9 mouse cellular contexts compared by ENCODE assay signal in genomic region chr4:132743992-132744911, GRCm38 (mm10). TPM values are rescaled to one million over a fixed set of nuclear protein-coding genes. Genes with fewer than 3 reads are reported as not detected.
DNase-seq lines count a peak whose midpoint lies in the region; ATAC-seq and TF ChIP-seq lines count a peak whose summit lies in the region.
"Had no signal": no experiment of that assay in that cellular context is flagged by ENCODE, and none has a peak within 500 bp of the region (broad histone marks: within the 10 kb centered on the region; RNA-seq: fewer than 3 reads in every experiment).

No protein-coding gene starts in this region.

- peak; percentile 37 for DNase-seq in gastrocnemius, postnatal 14 days
- DNase-seq in gastrocnemius, postnatal 36 days, result no peak
- peak; percentile 39 for DNase-seq in retina, postnatal 1 day
- no peak for DNase-seq in retina, embryonic 14.5 days (ENCODE audit: low spot score)
- DNase-seq in liver, embryonic 14.5 days (ENCODE audit: low read depth in 3 of 3, low spot score in 3 of 3), result no peak
- DNase-seq in cerebellum, postnatal 25 days, result no peak
- no peak for DNase-seq in spleen, postnatal 14 days (ENCODE audit: low spot score in 2 of 2)

- no peaks in the 10 kb centered on the region for H3K27me3 ChIP-seq in liver, embryonic 14.5 days (ENCODE audit: control insufficient read depth, insufficient read depth, low read length)
- H3K27me3 ChIP-seq in kidney, embryonic 15.5 days, result no peaks in the 10 kb centered on the region
- H3K27me3 ChIP-seq: limb, embryonic 12.5 days had no signal

- no peaks in the 10 kb centered on the region for H3K9me3 ChIP-seq in liver, embryonic 14.5 days (ENCODE audit: control insufficient read depth, low read length)
- no peaks in the 10 kb centered on the region for H3K9me3 ChIP-seq in kidney, embryonic 15.5 days (replicated peaks)
- H3K9me3 ChIP-seq: limb, embryonic 12.5 days had no signal

- no peak overlapping the region for H3K4me3 ChIP-seq in liver, embryonic 14.5 days (ENCODE audit: insufficient read depth in 1 of 2, low read depth in 2 of 2, low read length in 2 of 2)
- H3K4me3 ChIP-seq in kidney, embryonic 15.5 days (replicated peaks), result no peak overlapping the region
- H3K4me3 ChIP-seq: limb, embryonic 12.5 days had no signal

- H3K9ac ChIP-seq in liver, embryonic 14.5 days (replicated peaks), result no peak overlapping the region
- no peak overlapping the region for H3K9ac ChIP-seq in kidney, embryonic 15.5 days
- H3K9ac ChIP-seq: limb, embryonic 12.5 days had no signal

- intact Hi-C loops in gastrocnemius, postnatal 14 days (cut with DNase I; ENCODE audit: low total_unique reads), result no loop called here
- intact Hi-C loops in gastrocnemius, postnatal 36 days (cut with DNase I), result no loop called here

- no peak overlapping the region for H3K27ac ChIP-seq in liver, embryonic 14.5 days
- no peak overlapping the region for H3K27ac ChIP-seq in kidney, embryonic 15.5 days
- H3K27ac ChIP-seq: limb, embryonic 12.5 days had no signal

- ATAC-seq in liver, embryonic 14.5 days (ENCODE audit: insufficient read depth), result peak; percentile 34; the same call in 1 of the 2 replicates
- no peak for ATAC-seq in kidney, embryonic 15.5 days (replicated peaks; ENCODE audit: low FRiP score)

- H3K4me1 ChIP-seq in liver, embryonic 14.5 days (replicated peaks; ENCODE audit: control insufficient read depth in 2 of 2, insufficient read depth in 2 of 2, low read length in 1 of 2), result peaks cover 3 to 27% of the 10 kb centered on the region in 2 experiments; a peak in 3 of 4 replicates
- peaks cover 9% of the 10 kb centered on the region; the same call in 1 of the 2 replicates for H3K4me1 ChIP-seq in kidney, embryonic 15.5 days
- H3K4me1 ChIP-seq: limb, embryonic 12.5 days had no signal

- TF ChIP-seq EP300 in liver, embryonic 14.5 days (IDR thresholded peaks at IDR 0.05; ENCODE audit: low read depth), result no peak; the same call in 1 of the 2 replicates

- 43% methylated on average over 11 of the region's 11 CpGs for WGBS in liver, embryonic 14.5 days (ENCODE audit: insufficient replicate concordance)
- WGBS in kidney, embryonic 15.5 days, result 64% methylated on average over 11 of the region's 11 CpGs

- TF ChIP-seq CTCF in liver, embryonic 14.5 days (IDR thresholded peaks at IDR 0.05; ENCODE audit: low read depth), result no peak

- no peaks in the 10 kb centered on the region for H3K36me3 ChIP-seq in liver, embryonic 14.5 days (replicated peaks; ENCODE audit: control insufficient read depth, insufficient read depth, low read depth)
- H3K36me3 ChIP-seq in kidney, embryonic 15.5 days, result no peaks in the 10 kb centered on the region
- H3K36me3 ChIP-seq: limb, embryonic 12.5 days had no signal

- no peak overlapping the region for H3K4me2 ChIP-seq in liver, embryonic 14.5 days (ENCODE audit: low read depth)
- H3K4me2 ChIP-seq in kidney, embryonic 15.5 days, result no peak overlapping the region
- H3K4me2 ChIP-seq: limb, embryonic 12.5 days had no signal

RNA-seq across cellular contexts. Expression of gene Xkr8, which starts 11.9 kb away (rescaled TPM):
- total RNA-seq in gastrocnemius, postnatal 14 days (2021), result 1 to 10 TPM; 1.6 to 1.9 TPM
- total RNA-seq in gastrocnemius, postnatal 36 days (2021), result under 1 TPM; 0.51 to 0.74 TPM
- 1.9 and 2.1 TPM in 2 replicates for polyA plus RNA-seq in liver, embryonic 14.5 days (2012; rRNA removed)
- 3.3 and 3.5 TPM in 2 replicates for polyA plus RNA-seq in liver, embryonic 14.5 days (2014; fragmentation: Nextera tagmentation; extraction: Ambion mirVana)
- 4.4 and 7.5 TPM in 2 replicates for polyA plus RNA-seq in kidney, embryonic 15.5 days (2015; fragmentation: Nextera tagmentation; extraction: Ambion mirVana)

RNA-seq across cellular contexts. Expression of gene Smpdl3b, which starts 12.8 kb away (rescaled TPM):
- total RNA-seq in gastrocnemius, postnatal 14 days (2021), result 1 to 10 TPM; 1.9 to 3.0 TPM
- under 1 TPM; 0.42 to 0.74 TPM for total RNA-seq in gastrocnemius, postnatal 36 days (2021)
- 0.92 and 1.1 TPM in 2 replicates for polyA plus RNA-seq in liver, embryonic 14.5 days (2012; rRNA removed)
- polyA plus RNA-seq in liver, embryonic 14.5 days (2014; fragmentation: Nextera tagmentation; extraction: Ambion mirVana), result 1.2 and 1.3 TPM in 2 replicates
- 10.0 and 11.9 TPM in 2 replicates for polyA plus RNA-seq in kidney, embryonic 15.5 days (2015; fragmentation: Nextera tagmentation; extraction: Ambion mirVana)

RNA-seq across cellular contexts. Expression of gene Rpa2, which starts 23.9 kb away (rescaled TPM):
- total RNA-seq in gastrocnemius, postnatal 14 days (2021), result 10 to 100 TPM; 14.1 to 14.9 TPM
- total RNA-seq in gastrocnemius, postnatal 36 days (2021), result 10 to 100 TPM; 13.8 to 14.7 TPM
- 43.2 and 55.6 TPM in 2 replicates for polyA plus RNA-seq in liver, embryonic 14.5 days (2012; rRNA removed)
- 95.7 and 104 TPM in 2 replicates for polyA plus RNA-seq in liver, embryonic 14.5 days (2014; fragmentation: Nextera tagmentation; extraction: Ambion mirVana)
- polyA plus RNA-seq in kidney, embryonic 15.5 days (2015; fragmentation: Nextera tagmentation; extraction: Ambion mirVana), result 108 and 113 TPM in 2 replicates

RNA-seq across cellular contexts. Expression of gene Themis2, which starts 51.9 kb away (rescaled TPM):
- total RNA-seq in gastrocnemius, postnatal 14 days (2021), result 1 to 10 TPM; 1.5 to 1.7 TPM
- total RNA-seq in gastrocnemius, postnatal 36 days (2021), result under 1 TPM; 0.72 to 0.87 TPM
- 2.0 and 2.3 TPM in 2 replicates for polyA plus RNA-seq in liver, embryonic 14.5 days (2012; rRNA removed)
- 2.5 and 2.6 TPM in 2 replicates for polyA plus RNA-seq in liver, embryonic 14.5 days (2014; fragmentation: Nextera tagmentation; extraction: Ambion mirVana)
- polyA plus RNA-seq in kidney, embryonic 15.5 days (2015; fragmentation: Nextera tagmentation; extraction: Ambion mirVana), result 0.91 and 1.7 TPM in 2 replicates

Comparison
In these comparisons a context has a peak if more than half of its experiments do, and no peak if none do; other contexts are left out.
1. DNase-seq: peak in gastrocnemius, postnatal 14 days (single experiment) and retina, postnatal 1 day (single experiment); none in gastrocnemius, postnatal 36 days (0 of 2), retina, embryonic 14.5 days (single experiment), liver, embryonic 14.5 days (0 of 3), cerebellum, postnatal 25 days (0 of 2) and spleen, postnatal 14 days (0 of 2).